Mouse (Mus musculus): ENCODE data around the gene Angptl8. TPM values are rescaled to one million over a fixed set of nuclear protein-coding genes. Genes with fewer than 3 reads are reported as not detected.
"Not testable (repeated sequence)": the region's sequence is repeated elsewhere in the genome, so short reads cannot be mapped to it uniquely, and the experiment has no call there.

Gene Angptl8
- total RNA-seq (2021), result not detected

DNA sequence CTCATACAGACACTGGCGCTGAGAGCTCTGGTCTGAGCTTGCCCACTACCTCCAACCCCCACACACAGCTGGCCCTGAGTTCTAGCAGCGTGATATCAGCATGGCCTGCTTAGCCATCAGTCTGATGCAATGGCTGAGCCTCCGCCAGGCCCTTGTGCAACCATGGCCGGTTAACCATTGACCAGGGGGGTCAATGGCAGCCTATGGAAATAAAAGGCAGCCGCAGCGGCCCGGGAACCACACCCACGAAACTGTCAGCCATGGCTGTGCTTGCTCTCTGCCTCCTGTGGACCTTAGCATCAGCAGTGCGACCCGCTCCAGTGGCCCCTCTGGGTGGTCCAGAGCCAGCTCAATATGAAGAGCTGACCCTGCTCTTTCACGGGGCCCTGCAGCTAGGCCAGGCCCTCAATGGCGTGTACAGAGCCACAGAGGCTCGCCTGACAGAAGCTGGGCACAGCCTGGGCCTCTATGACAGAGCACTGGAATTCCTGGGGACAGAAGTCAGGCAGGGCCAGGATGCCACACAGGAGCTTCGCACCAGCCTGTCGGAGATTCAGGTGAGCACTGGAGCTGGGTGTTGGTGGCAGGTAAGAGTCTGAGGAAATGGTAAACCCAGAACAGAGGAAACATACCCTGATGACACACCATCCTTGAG is at the start of gene Angptl8:
TSS of gene Angptl8 (plus strand) at position 253 of the 655 bp plus-strand sequence.
- no peak for DNase-seq (ENCODE audit: extremely low spot score in 1 of 2, low spot score in 1 of 2)

DNA sequence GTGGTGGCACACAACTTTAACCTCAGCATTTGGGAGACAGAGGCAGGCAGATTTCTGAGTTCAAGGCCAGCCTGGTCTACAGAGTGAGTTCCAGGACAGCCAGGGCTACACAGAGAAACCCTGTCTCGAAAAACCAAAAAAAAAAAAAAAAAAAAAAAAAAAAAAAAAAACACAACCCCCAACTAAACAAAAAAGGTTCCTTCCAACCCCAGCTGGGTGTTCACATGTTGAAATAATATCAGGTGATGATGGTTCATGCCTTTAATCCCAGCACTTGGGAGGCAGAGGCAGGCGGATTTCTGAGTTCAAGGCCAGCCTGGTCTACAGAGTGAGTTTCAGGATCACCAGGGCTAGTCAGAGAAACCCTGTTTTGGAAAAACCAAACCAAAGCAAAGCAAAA is 49.0 kb upstream of the Angptl8 start:
- not testable (repeated sequence) for DNase-seq (ENCODE audit: extremely low spot score in 1 of 2, low spot score in 1 of 2)

DNA sequence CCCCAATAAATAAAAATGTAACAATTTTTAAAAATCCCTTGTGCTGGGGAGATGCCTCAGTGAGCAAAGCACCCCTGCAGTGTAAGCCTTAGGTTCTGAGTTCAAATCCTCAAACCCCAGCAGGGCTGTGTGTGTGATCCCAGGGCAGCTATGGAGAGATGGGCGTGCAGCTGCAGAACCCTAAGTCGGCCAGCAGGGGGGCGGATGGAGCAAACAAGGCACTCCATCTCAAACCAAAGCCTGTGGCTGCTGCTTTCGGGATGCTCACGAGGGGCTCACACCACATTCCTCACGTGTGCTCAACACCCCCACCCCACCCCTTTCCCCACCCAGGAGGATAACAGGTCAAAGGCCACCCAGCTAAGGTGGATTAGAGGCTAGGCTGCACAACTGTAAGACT is 48.4 kb upstream of the Angptl8 start:
- DNase-seq (ENCODE audit: extremely low spot score in 1 of 2, low spot score in 1 of 2), result peak; percentile 39 to 73

DNA sequence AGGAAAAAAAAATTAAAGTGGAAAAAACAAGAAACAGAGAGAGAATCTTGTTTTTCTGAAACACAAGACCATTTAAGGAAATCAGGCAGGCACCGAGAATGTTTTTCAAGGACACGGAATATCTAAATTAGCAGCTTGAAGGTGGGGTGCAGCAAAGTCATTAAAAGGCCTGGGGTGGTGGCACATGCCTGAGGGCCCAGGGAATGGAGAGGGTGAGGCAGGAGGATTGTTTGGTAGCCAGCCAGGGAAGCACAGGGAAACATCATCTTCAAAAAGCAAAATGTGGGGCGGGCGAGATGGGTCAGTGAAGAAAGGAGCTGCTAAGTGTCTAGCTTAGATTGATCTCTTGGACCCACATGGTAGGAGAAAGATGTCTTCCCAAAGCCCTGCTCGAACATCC is 47.7 kb upstream of the Angptl8 start:
- no peak for DNase-seq (ENCODE audit: extremely low spot score in 1 of 2, low spot score in 1 of 2)

DNA sequence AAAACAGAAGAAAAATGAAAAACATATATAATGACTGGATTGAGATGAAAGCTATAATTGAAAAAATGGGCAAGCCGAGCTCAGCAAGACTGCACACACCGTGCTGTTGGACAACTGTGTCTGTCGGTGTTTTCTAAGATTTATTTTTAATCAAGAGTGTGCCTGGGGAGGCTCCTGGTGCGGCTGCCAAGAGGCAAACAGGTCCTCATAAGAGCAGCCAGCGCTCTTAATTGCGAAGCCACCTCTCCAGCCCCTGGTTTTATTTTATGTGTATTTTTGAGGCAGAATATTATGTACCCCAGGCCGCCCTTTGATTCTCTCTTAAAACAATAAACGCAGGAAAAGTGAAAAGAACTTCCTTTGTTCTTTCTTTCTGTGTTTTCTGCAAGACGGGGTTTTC is 47.1 kb upstream of the Angptl8 start:
- DNase-seq (ENCODE audit: extremely low spot score in 1 of 2, low spot score in 1 of 2), result no peak

DNA sequence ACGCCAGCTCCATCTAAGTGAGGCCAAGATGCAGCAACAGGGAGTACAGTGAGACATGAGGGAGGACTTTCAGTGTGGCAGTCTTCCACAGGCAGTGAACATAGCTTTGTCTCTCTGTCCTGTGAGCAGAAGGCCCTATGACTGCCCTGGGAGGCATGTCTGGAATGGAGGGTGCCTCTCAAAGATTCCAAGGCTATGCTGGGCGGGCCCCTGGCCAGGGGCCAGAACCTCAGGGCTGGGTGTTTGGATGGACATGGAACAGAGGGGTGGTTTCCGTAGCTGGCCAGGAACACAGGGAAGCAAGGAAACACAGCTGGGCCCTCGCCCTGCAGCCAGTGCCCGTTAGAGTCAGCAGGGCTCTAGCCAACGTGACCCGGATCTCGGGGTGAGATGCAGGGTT is 43.4 kb upstream of the Angptl8 start:
- DNase-seq (ENCODE audit: extremely low spot score in 1 of 2, low spot score in 1 of 2), result no peak

DNA sequence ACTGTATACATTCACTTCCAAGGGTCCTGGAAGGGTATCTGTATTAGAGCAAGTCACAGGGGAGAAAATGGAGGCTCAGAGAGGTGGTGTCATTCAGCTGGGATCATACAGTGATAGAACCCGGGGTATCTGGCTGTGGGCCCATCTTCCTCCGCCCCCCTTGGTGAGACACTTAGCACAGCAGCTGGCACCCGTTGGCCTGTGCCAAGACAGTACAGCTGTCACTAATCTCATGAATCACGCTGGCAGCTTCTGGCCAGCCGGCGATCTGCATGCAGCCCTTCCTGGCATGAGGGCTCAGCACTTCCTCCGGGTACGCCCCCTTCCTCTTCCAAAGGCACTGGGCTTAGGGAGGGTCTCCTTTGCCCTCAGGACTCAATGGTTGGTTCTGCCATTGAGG is 42.7 kb upstream of the Angptl8 start:
- DNase-seq (ENCODE audit: extremely low spot score in 1 of 2, low spot score in 1 of 2), result peak in 1 of 2 experiments; percentile 51

DNA sequence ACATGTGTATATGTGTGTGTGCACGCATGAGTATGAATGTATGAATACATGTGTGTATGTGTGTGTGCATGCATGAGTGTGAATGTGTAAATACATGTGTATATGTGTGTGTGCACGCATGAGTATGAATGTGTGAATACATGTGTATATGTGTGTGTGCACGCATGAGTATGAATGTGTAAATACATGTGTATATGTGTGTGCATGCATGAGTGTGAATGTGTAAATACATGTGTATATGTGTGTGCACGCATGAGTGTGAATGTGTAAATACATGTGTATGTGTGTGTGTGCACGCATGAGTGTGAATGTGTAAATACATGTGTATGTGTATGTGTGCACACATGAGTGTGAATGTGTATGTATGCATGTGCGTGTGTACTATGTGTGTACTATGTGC is 41.8 kb upstream of the Angptl8 start:
- DNase-seq (ENCODE audit: extremely low spot score in 1 of 2, low spot score in 1 of 2), result not testable (repeated sequence)

DNA sequence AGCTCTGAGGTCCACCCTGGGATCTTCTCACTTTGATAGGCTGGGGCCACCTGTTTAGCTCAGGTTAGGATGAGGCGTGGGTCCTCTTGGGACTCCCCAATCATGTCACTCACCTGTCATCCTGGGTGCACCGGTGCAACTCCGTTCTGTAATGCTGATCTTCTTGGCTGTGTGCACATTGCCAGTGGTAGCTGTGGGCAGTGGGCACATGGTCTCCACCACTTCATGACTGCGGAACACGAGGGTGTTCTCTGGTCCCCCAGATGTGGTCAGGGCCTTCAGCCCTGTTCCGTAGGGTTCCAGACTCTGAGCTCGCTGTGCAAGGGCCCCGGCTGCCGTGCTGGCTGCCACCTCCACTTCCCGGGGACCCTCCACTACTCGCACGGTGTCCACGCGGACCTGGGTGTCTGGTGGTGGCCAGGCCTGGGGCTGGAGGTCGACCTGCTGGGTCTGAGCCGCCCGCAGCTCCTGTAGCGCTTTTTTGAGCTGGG is 40.9 kb upstream of the Angptl8 start:
- DNase-seq (ENCODE audit: extremely low spot score in 1 of 2, low spot score in 1 of 2), result no peak

DNA sequence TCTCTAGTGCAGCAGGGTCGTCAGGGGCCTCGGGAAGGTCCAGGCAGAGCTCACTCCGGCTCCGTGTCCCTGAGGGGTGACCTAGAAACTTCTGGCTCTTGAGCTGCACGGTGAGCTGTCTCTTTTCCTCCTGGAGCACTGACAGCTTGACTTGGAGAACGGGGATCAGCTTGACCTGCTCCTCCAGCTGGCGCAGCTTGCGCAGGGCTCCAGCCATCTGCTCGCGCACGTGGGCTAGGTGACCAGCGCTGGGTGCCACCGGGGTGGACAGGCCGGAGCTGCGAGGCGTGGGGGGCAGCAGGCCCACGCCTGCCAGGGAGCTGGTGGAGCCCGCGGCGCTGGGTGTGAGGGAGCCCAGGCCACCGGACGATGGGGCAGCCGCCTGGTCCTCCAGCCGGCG is 40.4 kb upstream of the Angptl8 start:
- DNase-seq (ENCODE audit: extremely low spot score in 1 of 2, low spot score in 1 of 2), result no peak

DNA sequence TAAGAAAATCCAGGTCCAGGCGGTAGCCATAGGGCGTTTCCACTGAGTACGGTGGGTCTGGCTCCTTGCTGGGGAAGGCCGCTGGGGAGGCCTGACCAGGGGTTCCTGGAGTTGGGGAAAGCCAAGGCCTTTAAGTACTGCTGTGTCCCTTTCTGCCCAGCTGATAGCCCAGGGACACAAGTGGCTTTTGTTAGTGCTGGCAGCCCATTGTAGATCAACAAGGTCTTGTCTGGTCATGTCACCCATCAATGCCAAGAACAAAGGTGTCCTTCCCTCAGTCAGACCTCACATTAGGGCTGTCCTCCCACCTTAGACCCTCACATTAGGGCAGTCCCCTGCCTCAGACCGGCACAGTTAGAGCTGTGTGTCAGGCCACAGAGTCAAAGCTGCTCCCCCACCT is 39.7 kb upstream of the Angptl8 start:
- no peak for DNase-seq (ENCODE audit: extremely low spot score in 1 of 2, low spot score in 1 of 2)

DNA sequence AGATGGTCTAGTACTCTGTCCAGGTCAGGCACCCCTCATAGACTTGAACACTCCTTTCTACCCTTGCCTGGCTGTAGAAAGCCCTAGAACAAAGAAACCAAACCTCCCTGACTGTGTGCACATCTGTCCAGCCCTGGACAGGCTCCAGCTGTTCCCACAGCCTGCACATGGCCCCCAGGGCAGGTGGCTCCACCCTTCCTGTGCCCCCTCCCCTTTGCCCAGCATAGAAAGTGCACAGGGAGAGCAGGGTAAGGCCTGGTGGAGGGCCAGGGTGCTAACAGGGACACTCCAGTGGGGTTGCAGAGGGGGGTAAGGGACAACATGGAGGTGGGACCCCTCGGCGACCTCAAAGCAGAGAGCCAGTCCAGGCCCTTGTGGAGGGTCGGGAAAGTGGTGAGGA is 39.1 kb upstream of the Angptl8 start:
- no peak for DNase-seq (ENCODE audit: extremely low spot score in 1 of 2, low spot score in 1 of 2)

DNA sequence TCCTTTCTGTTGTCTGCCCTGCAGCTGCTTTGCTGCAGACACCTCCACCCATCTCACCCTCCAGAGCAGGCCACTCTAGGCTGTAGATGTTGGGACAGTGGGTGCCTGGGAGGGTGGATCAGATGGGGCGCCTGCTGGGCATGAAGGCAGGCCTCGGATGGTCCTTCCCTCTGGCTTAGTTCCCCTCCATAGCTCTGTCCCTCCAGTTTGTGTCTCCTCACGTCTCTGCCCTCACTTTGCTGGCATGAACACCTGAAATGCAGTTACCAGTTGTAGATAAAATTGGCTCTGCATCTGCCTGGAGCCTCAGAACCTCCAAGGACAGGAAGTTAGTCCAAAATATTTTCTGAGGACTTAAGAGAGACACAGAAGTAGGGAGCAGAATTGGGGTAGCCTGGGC is 38.4 kb upstream of the Angptl8 start:
- DNase-seq (ENCODE audit: extremely low spot score in 1 of 2, low spot score in 1 of 2), result no peak

DNA sequence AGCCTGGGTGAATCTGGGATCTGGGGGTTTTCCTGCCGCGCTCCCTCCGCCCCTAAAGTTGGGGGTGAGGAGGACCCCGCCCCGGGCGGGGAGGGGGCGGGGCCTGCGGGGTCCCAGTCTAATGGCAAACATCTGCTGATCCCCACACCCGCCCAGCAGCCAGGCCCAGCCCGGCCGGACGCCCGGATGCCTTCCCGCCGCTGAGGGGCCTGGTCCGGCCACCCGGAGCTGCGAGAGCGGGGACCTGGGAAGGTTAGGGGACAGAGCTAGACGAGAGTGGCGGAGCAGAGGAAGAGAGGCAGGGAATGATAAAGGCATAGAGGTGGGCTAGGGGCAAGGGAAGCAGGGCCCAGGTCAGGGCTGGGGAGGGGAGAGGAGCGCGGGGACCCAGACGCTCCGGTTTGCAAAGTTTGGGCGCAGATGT is 37.4 kb upstream of the Angptl8 start:
- DNase-seq (ENCODE audit: extremely low spot score in 1 of 2, low spot score in 1 of 2), result no peak

DNA sequence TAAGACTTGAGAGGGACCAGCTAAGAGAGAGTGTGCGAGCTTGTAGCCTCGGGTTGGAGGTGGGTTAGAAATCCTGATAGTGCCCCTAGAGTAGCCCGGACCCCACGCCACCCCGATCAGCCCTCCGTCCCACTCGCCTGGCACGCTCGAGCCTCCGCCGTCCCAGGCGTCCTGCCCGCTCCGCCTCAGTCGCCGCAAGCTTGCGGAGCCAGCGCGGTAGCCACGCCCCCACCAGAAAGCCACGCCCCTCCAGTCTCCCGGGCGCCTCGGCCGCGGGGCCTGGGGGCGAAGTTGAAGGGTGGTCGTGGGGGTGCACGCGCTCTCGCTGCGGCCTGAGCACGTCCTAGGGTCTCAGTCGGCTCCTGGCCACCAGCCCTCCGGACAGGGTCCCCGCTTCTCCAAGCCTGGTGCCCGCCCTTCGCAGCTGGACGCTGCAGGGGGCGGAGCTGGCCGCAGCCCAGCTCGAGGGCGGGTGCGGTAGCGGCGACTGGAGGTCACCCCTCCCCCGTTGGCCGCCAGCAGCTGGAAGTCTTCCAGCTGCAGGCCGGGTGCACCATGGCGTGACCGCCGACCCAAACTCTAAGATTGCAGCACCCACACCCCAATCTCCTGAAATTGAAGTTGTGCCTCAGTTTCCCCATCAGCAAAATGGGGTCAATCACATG is 36.8 kb upstream of the Angptl8 start, which contains the start of gene Kank2:
TSS of gene Kank2 (minus strand) at position 400 of the 665 bp plus-strand sequence.
- peak; percentile 69 for DNase-seq (ENCODE audit: extremely low spot score in 1 of 2, low spot score in 1 of 2)

DNA sequence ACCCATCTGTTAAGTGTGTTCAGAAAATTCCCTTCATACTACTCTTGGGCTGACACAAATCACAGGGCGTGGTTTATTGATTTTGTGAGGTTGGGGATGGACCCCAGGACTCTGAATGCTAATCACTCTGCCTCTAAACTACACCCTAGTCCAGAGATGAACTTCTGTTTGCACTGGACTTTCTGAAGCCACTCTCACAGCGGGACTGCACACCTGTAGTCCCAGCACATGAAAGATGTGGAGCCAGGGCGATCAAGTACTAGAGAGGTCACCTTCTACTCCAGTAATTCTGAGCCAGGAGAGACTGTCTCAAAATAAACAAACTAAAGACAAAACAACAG is 36.3 kb upstream of the Angptl8 start:
- DNase-seq (ENCODE audit: extremely low spot score in 1 of 2, low spot score in 1 of 2), result no peak

DNA sequence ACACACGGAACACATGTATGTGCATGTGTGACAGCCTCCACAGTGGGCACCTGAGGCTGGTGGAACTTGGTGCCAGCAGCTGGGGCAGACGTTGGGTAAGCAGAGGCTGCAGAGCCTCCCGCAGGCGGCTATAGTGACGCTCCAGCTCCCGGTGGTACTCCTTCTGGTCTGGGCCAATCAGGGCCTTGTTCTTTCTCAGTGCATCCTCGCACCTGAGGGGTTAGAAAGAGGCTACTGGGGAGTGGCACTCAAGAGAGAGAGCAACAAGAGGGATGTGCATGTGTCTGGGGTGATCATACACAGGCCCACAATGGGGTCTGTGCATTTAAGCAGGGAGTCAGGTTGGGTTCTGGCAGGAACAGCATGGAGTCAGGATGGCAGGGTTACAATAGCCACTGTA is 34.2 kb upstream of the Angptl8 start:
- no peak for DNase-seq (ENCODE audit: extremely low spot score in 1 of 2, low spot score in 1 of 2)

DNA sequence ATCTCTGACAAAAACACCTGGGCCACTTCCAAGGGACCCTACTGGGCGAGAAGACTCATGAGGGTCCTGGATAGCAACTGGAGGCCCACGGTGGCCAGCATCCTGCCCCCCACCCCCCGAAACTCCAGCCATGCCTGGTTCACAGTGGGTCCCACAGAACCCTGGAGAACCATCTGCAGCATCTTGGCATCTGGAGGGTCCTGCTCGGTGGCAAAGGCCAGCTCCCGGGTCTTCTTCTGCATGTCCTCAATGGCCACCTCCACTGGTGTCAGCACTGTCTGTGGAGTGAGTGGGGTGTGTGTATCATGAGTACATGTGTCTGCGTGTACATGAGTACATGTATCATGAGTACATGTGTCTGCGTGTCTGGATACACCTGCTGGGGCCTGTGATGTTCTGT is 33.7 kb upstream of the Angptl8 start:
- DNase-seq (ENCODE audit: extremely low spot score in 1 of 2, low spot score in 1 of 2), result no peak

DNA sequence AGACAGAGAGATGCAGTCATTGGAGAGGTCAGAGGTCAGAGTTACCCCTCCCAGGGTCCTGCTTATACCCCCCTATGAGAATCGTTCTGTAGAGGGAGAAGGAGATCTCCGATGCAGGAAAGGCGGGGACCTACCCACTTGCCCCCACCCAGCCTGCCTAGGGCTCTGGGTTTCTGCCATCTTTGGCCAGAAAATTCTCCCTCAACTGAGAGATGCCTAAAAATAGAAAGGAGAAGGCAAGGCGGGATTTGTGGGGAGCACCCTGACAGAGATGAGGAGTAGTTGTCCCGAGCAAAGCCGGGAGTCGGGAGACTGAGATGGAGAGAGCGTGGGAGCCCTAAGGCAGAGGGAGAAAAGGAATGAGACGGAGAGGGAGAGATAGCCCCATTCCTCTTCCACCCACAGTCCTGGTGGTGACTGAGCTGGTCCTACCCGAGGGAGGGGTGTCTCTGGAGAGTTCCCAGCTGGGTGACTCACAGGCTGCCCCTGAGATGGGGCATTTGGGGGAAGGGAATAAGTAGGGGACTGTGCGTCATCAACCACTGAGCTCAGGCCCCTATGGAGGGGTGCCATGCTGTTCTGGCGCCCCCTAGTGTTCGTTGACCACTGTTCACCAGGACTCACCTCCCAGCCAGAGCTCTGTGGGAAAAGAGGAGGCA is 31.2 kb upstream of the Angptl8 start:
- peak; percentile 67 to 89 for DNase-seq (ENCODE audit: extremely low spot score in 1 of 2, low spot score in 1 of 2)

DNA sequence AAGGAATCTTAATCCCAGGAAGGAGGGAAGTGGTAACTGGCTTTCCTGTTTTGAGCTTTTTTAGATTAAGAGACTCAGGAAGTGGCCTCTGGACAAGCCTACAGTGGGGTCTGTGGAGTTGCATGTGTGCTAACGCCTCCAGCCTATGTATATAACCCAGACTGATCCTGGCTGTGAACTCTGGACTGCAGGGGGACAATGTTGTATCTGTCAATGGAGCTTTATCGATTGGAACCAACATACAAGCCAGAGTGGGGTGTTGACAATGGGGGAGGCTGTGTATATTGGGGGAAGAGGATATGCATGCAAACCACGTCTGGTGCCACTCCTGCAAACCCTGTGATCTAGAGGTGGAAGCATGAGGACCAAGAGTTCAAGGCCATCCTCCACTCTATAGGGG is 28.9 kb upstream of the Angptl8 start:
- DNase-seq (ENCODE audit: extremely low spot score in 1 of 2, low spot score in 1 of 2), result no peak

DNA sequence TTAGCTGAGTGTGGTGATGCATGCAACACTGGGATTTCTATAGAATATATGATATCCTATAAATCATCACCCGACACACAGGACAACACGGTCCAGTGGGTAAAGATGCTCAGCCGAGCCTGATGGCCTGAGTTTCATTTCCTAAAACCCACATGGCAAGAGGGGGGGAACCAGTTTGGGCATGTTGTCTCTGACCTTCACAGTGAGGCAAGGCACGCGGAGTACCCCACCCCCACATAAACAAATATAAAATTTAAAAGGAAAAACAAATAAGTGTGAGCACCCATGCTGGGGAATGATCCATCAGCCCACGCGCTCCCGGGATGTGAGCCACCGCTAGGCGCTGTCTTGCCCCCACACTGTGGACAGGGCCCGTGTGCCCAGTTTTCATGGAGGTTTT is 28.3 kb upstream of the Angptl8 start:
- DNase-seq (ENCODE audit: extremely low spot score in 1 of 2, low spot score in 1 of 2), result no peak

DNA sequence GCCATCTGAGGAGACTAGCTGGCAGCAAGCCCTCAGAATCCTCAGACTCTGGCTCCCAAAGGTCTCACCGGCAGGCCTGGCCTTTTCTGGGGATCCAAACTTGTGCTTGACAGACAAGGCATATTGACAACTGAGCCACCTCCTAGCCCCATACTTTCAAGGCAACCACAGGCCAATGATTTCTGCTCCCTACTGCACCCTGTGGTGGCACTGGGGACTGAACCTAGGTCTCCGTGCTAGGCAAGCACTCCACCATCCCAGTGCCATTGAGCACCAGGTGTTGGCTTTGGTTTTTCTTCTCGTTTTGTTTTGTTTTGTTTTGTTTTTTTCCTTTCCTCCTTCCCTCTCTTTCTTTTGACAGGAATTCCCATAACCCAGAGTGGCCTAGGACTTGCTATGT is 26.7 kb upstream of the Angptl8 start:
- DNase-seq (ENCODE audit: extremely low spot score in 1 of 2, low spot score in 1 of 2), result no peak

Data from layer of hippocampus, postnatal 25 days (tissue).